Mouse (Mus musculus): ENCODE data around the gene Rxfp4. TPM values are rescaled to one million over a fixed set of nuclear protein-coding genes. Genes with fewer than 3 reads are reported as not detected.

Gene Rxfp4
- total RNA-seq, 1 experiment = not detected

DNA sequence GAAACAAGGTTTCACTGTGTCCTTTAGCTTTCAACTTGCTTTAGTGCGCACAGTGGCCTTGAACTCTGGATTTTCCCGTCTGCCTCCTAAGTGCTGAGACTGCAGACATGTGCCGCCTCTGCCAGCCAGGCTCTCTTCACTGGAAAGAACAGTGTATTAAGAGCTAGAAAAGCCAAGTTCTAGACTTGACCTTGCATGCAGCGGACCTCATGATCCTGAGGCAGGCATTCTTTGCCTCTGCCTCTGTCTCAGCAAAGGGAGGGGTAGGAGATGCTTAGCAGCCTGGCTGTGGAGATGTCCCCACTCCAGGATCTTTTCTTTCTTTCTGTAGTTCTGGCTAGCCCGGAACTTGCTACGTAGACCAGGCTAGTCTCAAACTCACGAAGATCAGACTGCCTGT lies 48.1 kb downstream of the Rxfp4 start:
- no peak for TF ChIP-seq CHD2 (IDR thresholded peaks at IDR 0.05; ENCODE audit: low read depth, low read length)
- TF ChIP-seq MAFK (IDR thresholded peaks at IDR 0.05; ENCODE audit: insufficient read depth, low read depth, low read length) = no peak
- no peak for TF ChIP-seq ZC3H11A (IDR thresholded peaks at IDR 0.05; ENCODE audit: borderline replicate concordance, low read depth, low read length)
- no peak for TF ChIP-seq ZNF384 (IDR thresholded peaks at IDR 0.05; ENCODE audit: low read depth, low read length)
- no peak for TF ChIP-seq HCFC1 (IDR thresholded peaks at IDR 0.05; ENCODE audit: borderline replicate concordance, insufficient read depth, low read length)
- Histone ChIP-seq H3K36me3 (ENCODE audit: control insufficient read depth, insufficient read depth, low read length, poor library complexity, severe bottlenecking) (no peaks in the 10 kb centered on the region), H3K4me1 (ENCODE audit: control insufficient read depth in 2 of 2, insufficient read depth in 2 of 2, low read length in 2 of 2, poor library complexity in 1 of 2) (peaks cover 3 to 18% of the 10 kb centered on the region in 2 experiments; a peak in 3 of 4 replicates), H3K27ac (ENCODE audit: insufficient read depth, low read depth, low read length, poor library complexity, severe bottlenecking) (no peak overlapping the region), H3K4me3 (ENCODE audit: insufficient read depth in 1 of 2, low read depth in 1 of 2, low read length in 2 of 2, poor library complexity in 1 of 2, severe bottlenecking in 1 of 2) (no peak overlapping the region), H3K9me3 (ENCODE audit: control insufficient read depth, insufficient read depth, low read depth, low read length) (no peaks in the 10 kb centered on the region), H3K9ac (ENCODE audit: insufficient read depth, low read depth, low read length, poor library complexity, severe bottlenecking) (no peak overlapping the region)
- DNase-seq (ENCODE audit: low read depth, low spot score) = no peak
- in situ Hi-C loops (cut with MboI; ENCODE audit: low sequenced_read_pairs in 2 of 2, unreplicated experiment in 2 of 2) = no loop called here

DNA sequence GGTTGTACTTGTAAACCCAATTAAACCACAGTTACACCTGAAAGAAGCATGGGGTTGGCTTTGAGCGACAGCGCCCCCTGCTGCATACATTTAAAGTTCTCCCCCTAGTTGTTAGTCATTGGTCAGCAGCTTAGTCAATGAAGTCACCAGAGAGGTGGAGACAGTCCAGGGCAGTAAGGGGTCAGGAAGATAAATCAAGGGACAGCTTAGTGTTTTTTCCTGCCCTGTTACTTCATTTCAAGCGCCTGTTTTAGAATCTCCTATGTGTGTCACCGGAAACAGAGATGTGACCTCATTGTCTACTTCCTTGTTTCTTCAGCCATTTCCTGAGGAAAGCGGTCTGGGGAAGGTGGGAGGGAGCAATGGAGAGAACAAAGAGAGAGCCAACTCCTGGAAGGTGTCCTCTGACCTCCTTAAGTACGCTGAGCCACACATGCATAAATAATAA lies 49.2 kb downstream of the Rxfp4 start:
- no peak overlapping the region; the same call in 1 of the 2 replicates for H3K27ac ChIP-seq (ENCODE audit: insufficient read depth, low read depth, low read length, poor library complexity, severe bottlenecking)
- in situ Hi-C loops (cut with MboI; ENCODE audit: low sequenced_read_pairs in 2 of 2, unreplicated experiment in 2 of 2) = no loop called here
- H3K9ac ChIP-seq (ENCODE audit: insufficient read depth, low read depth, low read length, poor library complexity, severe bottlenecking) = no peak overlapping the region

DNA sequence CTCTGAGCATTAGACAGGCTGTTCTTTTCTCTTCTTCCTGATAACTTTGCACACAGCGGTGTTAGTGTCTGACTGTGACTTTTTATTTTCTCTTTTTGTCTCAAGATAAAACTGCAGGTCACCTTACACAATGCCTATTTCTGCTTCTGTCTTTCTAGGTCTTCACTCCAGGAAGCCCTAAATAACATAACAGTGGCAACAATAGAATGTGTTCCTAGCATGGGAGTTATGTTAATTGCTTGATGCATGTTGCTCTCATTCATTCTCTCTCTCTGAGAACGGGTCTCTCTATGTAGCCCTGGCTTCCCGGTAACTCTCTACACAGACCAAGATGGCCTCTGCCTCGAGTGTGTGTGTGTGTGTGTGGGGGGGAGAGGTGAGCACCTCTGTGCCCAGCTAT lies 50.5 kb downstream of the Rxfp4 start:
- Histone ChIP-seq H3K9ac (ENCODE audit: insufficient read depth, low read depth, low read length, poor library complexity, severe bottlenecking) (no peak overlapping the region), H3K4me3 (ENCODE audit: insufficient read depth in 1 of 2, low read depth in 1 of 2, low read length in 2 of 2, poor library complexity in 1 of 2, severe bottlenecking in 1 of 2) (no peak overlapping the region), H3K9me3 (ENCODE audit: control insufficient read depth, insufficient read depth, low read depth, low read length) (no peaks in the 10 kb centered on the region), H3K4me1 (ENCODE audit: control insufficient read depth in 2 of 2, insufficient read depth in 2 of 2, low read length in 2 of 2, poor library complexity in 1 of 2) (peaks cover 0 to 16% of the 10 kb centered on the region in 2 experiments; a peak in 2 of 4 replicates), H3K27ac (ENCODE audit: insufficient read depth, low read depth, low read length, poor library complexity, severe bottlenecking) (peak overlapping the region; percentile 40; the same call in 1 of the 2 replicates), H3K36me3 (ENCODE audit: control insufficient read depth, insufficient read depth, low read length, poor library complexity, severe bottlenecking) (no peaks in the 10 kb centered on the region)
- no peak for TF ChIP-seq CHD2 (IDR thresholded peaks at IDR 0.05; ENCODE audit: low read depth, low read length)
- no peak for TF ChIP-seq HCFC1 (IDR thresholded peaks at IDR 0.05; ENCODE audit: borderline replicate concordance, insufficient read depth, low read length)
- TF ChIP-seq ZC3H11A (IDR thresholded peaks at IDR 0.05; ENCODE audit: borderline replicate concordance, low read depth, low read length) = no peak
- TF ChIP-seq MAFK (IDR thresholded peaks at IDR 0.05; ENCODE audit: insufficient read depth, low read depth, low read length) = no peak
- TF ChIP-seq ZNF384 (IDR thresholded peaks at IDR 0.05; ENCODE audit: low read depth, low read length) = no peak
- in situ Hi-C loops (cut with MboI; ENCODE audit: low sequenced_read_pairs in 2 of 2, unreplicated experiment in 2 of 2) = no loop called here
- DNase-seq (ENCODE audit: low read depth, low spot score) = no peak

More for the DNA sequence above, 49.2 kb downstream of the Rxfp4 start:
- no peaks in the 10 kb centered on the region for H3K9me3 ChIP-seq (ENCODE audit: control insufficient read depth, insufficient read depth, low read depth, low read length)
- H3K4me3 ChIP-seq (ENCODE audit: insufficient read depth in 1 of 2, low read depth in 1 of 2, low read length in 2 of 2, poor library complexity in 1 of 2, severe bottlenecking in 1 of 2) = no peak overlapping the region
- no peaks in the 10 kb centered on the region for H3K36me3 ChIP-seq (ENCODE audit: control insufficient read depth, insufficient read depth, low read length, poor library complexity, severe bottlenecking)
- TF ChIP-seq HCFC1 (IDR thresholded peaks at IDR 0.05; ENCODE audit: borderline replicate concordance, insufficient read depth, low read length) = peak; percentile 33; the same call in 1 of the 2 replicates
- TF ChIP-seq ZC3H11A (IDR thresholded peaks at IDR 0.05; ENCODE audit: borderline replicate concordance, low read depth, low read length) = no peak
- no peak for TF ChIP-seq CHD2 (IDR thresholded peaks at IDR 0.05; ENCODE audit: low read depth, low read length)
- peaks cover 3 to 18% of the 10 kb centered on the region in 2 experiments; a peak in 3 of 4 replicates for H3K4me1 ChIP-seq (ENCODE audit: control insufficient read depth in 2 of 2, insufficient read depth in 2 of 2, low read length in 2 of 2, poor library complexity in 1 of 2)
- peak; percentile 90 for DNase-seq (ENCODE audit: low read depth, low spot score)

Other genes starting within 250 kb of the Rxfp4 start
- 89.5 and 97.0 TPM in 2 replicates for gene Pmf1, start 242.8 kb downstream of the Rxfp4 start, total RNA-seq (2012; rRNA removed)
- 13.6 and 17.1 TPM in 2 replicates for gene Slc25a44, start 228.0 kb downstream of the Rxfp4 start, total RNA-seq (2012; rRNA removed)
- 8.8 and 10.1 TPM in 2 replicates for gene Sema4a, start 192.0 kb downstream of the Rxfp4 start, total RNA-seq (2012; rRNA removed)
- gene Lmna, start 143.2 kb downstream of the Rxfp4 start, total RNA-seq (2012; rRNA removed) = 80.1 and 121 TPM in 2 replicates
- gene Mex3a, start 120.7 kb downstream of the Rxfp4 start, total RNA-seq (2012; rRNA removed) = 24.9 and 29.8 TPM in 2 replicates
- 2.1 and 4.0 TPM in 2 replicates for gene Rab25, start 104.8 kb downstream of the Rxfp4 start, total RNA-seq (2012; rRNA removed)
- 108 and 112 TPM in 2 replicates for gene Lamtor2, start 100.1 kb downstream of the Rxfp4 start, total RNA-seq (2012; rRNA removed)
- gene Ubqln4, start 99.4 kb downstream of the Rxfp4 start, total RNA-seq (2012; rRNA removed) = 103 and 135 TPM in 2 replicates
- gene Ssr2, start 77.3 kb downstream of the Rxfp4 start, total RNA-seq (2012; rRNA removed) = 827 and 1,221 TPM in 2 replicates
- gene Arhgef2, start 47.2 kb downstream of the Rxfp4 start, total RNA-seq (2012; rRNA removed) = 50.8 and 80.0 TPM in 2 replicates
- gene Khdc4, start 32.7 kb upstream of the Rxfp4 start, total RNA-seq (2012; rRNA removed) = 85.5 and 112 TPM in 2 replicates
- gene Rit1, start 63.7 kb upstream of the Rxfp4 start, total RNA-seq (2012; rRNA removed) = 10.7 and 18.3 TPM in 2 replicates
- 12.4 and 13.9 TPM in 2 replicates for gene Syt11, start 122.0 kb upstream of the Rxfp4 start, total RNA-seq (2012; rRNA removed)
- 56.3 and 58.0 TPM in 2 replicates for gene Gon4l, start 182.1 kb upstream of the Rxfp4 start, total RNA-seq (2012; rRNA removed)

Measured in ES-E14 (cell line).